Mouse (Mus musculus) kidney, adult 18-20 months (tissue): ENCODE results near the gene Rab22a.

Experiments used
- DNase-seq: peaks from one replicate; pipeline ENCODE4 v3.0.0; 2021

The Rab22a gene

GRCm38 (mm10) chr2:173724382-173724781 is 64.8 kb downstream of the Rab22a start:
- no peak for DNase-seq

GRCm38 (mm10) chr2:173724940-173725807 is 65.6 kb downstream of the Rab22a start:
- DNase-seq: no peak

DNA sequence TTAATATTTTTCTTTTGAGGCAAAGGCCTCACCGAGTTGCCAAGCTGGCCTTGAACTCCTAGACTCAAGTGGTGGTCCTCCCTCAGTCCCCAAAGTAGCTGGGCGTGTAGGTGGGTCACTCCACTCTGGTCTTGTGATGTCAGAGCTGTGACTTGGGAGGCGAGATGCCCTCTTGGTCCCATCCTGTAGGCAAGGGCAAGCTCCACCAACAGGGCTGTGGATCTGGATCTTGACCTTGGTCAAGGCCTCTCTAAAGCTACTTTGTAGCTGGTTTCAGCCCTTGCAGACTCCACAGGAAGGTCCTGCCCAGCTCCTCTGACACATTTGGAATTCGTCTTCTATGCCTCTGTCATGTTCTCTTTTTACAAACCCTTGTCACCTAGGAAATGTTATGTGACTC is 66.3 kb downstream of the Rab22a start:
- DNase-seq: no peak

DNA sequence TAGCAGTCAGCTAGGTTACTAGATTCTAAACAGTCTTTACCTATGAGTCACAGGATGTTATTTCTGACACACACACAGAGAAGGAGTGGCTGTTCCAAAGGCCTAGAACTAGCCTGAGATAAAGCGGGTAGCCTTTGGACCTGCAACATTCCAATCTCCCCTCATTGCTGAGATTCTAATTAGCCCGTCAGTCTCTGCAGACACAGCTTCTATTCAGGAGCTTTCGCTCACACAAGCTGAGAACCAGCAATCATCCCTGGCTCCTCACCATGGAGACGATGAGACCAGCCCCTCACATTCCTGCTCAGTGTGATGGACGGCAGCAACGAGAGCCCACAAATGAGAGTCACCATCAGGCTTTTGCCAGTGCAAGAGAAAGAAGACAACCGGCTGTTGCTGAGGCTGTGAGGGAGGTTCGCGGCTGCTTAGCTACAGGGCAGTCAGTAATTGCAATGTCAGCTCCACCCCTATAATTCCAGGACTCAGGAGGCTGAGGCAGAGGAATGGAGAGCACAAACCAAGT is 70.9 kb downstream of the Rab22a start:
- no peak for DNase-seq

GRCm38 (mm10) chr2:173734426-173734825 is 74.9 kb downstream of the Rab22a start:
- DNase-seq: no peak

DNA sequence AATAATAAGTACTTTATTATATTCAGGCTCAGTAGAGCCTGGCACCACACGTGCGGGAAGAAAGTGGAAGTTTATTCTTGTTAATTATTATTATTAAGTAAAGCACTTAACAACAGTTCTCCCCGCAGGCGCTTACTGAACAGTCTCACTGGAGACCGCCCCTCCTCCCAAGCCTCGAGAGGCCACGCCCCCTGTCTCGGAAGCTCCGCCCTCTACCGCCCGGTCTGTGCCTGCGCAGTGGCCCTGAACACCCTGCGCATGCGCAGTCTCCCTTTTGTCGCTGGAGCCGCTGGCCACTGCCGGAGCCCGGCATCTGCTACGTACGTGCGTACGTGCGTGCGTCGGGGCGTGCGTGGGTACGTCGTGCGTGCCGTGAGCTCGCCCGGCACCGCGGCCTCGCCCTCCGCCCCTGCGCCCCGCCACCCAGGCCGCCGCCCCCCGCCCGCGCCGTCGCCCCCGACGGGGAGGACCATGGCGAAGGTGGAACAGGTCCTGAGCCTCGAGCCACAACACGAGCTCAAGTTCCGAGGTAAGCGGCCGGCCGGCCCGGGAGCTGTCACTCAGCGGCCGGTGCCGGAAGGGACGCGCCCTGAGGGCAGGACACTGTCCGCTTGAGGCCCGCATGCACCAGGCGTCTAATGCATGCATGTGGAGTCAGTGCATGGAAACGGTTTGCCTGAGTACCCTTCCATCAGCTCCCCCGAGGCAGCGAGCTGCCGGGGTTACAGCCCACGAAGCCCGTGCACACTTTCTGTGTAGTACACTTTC is 77.8 kb downstream of the Rab22a start, which contains the start of gene Vapb:
Vapb (plus strand) TSS at position 290 of the 768 bp plus-strand sequence.
- DNase-seq: peak; percentile 99

- no peak for DNase-seq
These were observed 78.7 kb downstream of the Rab22a start for GRCm38 (mm10) chr2:173738232-173738631.

GRCm38 (mm10) chr2:173739107-173739506 is 79.5 kb downstream of the Rab22a start:
- DNase-seq: no peak

DNA sequence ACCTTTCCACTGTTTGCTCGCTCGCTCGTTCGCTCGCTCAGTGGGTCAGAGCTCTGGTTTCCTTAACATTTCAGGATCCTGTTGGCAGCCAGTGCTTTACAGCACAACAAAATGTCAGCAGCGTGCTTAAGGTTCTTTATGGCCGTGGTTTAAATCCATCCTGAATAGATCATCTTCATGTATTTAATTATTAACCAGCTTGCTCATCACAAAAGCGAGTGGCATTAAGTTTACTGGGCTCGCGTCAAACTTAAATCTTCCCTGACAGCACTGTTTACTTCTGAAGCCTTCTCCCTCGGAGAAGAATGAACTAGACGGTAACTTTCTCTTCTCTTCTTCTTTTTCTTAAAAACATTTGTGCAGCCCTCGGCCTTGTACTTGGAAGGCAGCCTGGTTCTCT is 82.5 kb downstream of the Rab22a start:
- no peak for DNase-seq

DNA sequence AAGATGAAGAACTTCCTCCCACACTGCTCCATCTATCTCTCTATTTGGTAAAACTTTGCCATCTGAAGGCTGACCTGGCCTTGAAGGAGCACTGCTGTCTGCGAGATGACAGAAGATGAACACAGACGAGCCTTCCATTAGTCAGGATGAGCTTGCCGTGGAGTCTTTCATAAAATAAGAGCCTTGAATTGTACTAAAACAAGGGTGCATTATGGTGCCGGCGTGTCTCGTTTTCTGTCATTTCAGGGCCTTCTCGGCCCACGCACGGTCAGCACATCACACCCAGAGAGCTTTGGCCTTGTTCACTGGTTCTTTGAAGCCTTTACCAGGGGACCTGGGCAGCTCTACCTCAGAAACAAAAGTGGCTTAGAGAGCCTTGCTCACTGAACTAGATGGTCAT is 83.2 kb downstream of the Rab22a start:
- no peak for DNase-seq

DNA sequence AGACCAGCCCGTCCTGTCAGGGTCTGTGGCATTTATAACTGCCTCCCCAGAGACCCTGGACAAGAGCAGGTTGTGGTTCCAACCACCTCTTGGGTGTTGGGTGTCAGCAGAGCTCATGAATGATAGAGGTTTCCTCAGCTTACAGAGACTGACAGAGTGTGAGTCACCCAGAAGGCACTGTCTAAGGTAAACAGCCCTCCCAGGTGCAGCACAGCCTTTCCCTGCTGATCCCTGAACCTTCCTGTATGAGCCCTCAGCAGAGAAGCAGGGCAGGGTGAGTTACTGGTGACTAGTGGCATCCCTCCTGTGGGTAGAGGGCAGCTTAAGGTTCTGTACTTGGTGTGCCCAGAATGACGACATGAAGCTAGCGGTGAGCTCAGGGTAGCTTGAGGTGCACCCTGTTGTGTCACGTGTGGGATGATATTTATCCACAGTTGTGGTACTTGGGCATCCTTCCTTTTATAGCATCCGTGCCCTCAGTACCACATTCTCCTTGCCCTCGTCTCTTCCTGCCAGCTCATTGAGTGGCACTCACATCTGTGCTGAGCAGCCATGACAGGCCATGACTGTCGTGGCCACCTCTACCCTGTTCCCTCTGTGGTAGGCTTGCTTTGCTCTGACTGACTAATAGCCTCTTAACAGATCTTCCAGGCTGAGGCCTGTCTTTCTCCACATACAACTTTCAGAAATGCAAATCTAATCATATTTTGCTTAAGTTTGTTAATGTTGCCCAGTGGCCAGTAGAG is 84.7 kb downstream of the Rab22a start:
- no peak for DNase-seq

DNA sequence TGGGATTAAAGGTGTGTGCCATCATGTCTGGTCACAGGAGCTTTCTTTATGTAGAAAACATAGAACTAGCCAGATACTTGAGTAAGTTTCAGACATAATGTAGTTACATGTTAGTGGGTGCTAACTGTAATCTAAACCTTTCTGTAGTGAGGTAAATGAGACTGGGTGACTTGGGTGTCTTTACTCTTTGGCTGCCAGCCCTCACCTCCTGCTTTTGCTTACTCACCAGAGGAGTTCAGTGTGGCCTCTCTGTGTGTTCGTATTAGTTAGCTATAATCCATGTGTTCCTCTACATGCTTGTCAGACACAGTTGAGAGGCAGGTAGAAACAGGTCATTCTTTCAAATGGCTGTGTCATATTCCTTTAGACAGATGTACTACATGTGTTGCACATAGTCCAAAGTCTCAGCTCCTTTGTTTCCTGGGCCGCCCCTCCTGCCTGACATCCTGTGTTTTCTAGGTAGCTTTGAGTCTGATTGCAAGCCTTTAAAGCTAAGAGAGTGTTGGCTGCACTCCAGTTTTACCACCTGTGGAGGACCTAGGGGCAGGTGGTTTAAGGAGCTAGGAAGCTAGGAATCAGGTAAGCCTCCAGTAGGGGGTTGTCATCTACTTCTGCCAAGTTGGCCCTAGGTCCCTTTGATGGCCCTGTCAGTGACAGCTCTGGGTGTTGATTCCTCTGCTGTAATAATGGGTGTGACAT is 89.5 kb downstream of the Rab22a start:
- DNase-seq: no peak

DNA sequence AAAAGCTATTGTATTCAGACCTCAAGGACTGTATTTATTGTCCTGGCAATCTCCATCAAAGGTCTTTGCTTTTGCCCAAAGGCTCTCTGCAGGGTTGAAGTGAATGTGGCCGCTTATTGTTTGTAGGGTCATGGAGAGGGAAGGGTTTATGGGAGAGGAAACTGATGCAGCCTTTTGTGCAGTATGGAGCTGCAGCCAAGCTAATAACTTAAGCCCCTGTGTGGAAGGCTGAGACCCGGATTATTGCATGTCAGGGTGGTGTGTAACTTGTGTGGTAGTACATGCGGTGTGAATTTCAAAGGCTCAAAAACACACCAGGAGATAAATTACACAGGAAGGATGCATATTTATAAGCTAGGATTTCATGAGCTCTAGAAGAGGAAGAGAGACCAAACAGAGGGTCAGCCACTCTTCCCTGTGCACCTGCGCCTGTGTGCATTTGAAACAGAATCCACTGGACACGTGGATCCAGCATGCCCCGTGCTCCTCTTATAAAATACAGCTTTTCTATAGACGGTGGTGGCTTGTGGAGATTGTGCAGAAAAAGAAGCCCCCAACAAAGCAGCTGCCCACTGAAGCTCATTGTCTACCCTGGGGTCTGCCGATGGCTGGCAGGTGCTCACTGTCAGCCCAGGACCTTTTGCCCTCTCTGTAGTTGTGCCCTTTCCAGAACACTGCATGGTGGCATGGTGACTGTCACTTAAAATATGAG is 96.0 kb downstream of the Rab22a start:
- DNase-seq: no peak
